Mouse (Mus musculus) right cerebral cortex, postnatal 10 days (tissue): ENCODE data around the gene Efcab9.

Experiments
- DNase-seq, 2 experiments: peaks; one replicate each; pipeline ENCODE4 v3.0.0; 2021; ENCODE audit warnings: low spot score in 2 of 2

The Efcab9 gene

GRCm38 (mm10) chr11:32531871-32532764, at the start of gene Efcab9:
TSS of gene Efcab9 (minus strand) at chr11:32532081.
- DNase-seq = no peak

- DNase-seq = no peak
Measured at GRCm38 (mm10) chr11:32581031-32581430, 49.1 kb upstream of the Efcab9 start.

DNA sequence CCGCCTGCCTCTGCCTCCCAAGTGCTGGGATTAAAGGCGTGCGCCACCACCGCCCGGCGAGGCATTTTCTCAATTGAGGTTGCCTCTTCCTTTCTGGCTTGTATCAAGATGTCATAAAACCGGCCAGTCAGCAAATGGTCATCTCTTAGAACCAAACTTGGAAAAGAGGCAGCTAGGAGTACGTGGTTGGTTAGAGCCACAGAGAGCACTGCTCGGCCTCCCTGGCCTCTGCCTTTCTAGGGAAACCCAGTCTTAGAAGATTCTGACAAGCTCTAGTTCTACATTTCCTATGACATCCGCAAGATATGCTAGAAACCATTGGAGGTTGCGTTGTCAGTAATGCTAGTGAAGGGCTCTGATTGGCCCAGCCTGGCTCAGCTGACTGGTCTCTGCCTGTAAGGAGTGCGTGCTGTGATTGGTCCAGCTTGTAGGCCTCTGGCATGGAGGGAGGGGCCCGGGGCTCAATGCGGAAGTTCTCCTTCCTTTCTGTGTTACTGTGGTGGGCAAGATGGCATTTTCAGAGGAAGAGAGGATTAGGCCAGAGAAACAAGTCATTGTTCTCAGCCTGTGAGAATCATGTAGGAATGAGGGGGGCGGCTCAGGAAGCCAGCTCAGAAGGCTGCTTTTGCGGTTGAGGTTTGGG, 48.5 kb upstream of the Efcab9 start:
- peak; percentile 82 to 91 for DNase-seq

GRCm38 (mm10) chr11:32576760-32577050, 44.8 kb upstream of the Efcab9 start:
- no peak for DNase-seq

- no peak for DNase-seq
Measured at GRCm38 (mm10) chr11:32575964-32576759, 44.3 kb upstream of the Efcab9 start.

GRCm38 (mm10) chr11:32573669-32574068, 41.8 kb upstream of the Efcab9 start:
- DNase-seq = no peak

DNA sequence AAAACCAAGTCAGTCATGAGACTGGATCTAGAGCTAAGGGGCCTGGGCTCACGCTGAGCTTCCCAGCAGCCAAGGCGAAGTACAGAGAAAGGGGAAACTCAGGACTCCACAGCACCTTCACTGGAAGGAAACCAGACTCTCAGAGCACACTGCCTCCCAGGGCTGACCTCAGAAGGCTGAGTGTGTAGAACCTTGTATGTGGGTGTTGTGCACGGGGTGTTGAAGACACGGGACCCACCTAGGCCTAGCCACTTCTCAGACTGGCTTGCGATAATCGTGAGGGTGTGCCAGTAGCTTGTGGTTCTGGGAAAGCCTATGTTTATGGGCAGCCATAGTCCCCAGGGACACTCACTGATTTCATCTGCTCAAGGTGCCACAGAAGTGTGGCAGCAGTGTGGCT, 39.2 kb upstream of the Efcab9 start:
- no peak for DNase-seq

- DNase-seq = no peak
Measured at GRCm38 (mm10) chr11:32568637-32569293, 36.9 kb upstream of the Efcab9 start.

GRCm38 (mm10) chr11:32568060-32568459, 36.2 kb upstream of the Efcab9 start:
- DNase-seq = no peak

DNA sequence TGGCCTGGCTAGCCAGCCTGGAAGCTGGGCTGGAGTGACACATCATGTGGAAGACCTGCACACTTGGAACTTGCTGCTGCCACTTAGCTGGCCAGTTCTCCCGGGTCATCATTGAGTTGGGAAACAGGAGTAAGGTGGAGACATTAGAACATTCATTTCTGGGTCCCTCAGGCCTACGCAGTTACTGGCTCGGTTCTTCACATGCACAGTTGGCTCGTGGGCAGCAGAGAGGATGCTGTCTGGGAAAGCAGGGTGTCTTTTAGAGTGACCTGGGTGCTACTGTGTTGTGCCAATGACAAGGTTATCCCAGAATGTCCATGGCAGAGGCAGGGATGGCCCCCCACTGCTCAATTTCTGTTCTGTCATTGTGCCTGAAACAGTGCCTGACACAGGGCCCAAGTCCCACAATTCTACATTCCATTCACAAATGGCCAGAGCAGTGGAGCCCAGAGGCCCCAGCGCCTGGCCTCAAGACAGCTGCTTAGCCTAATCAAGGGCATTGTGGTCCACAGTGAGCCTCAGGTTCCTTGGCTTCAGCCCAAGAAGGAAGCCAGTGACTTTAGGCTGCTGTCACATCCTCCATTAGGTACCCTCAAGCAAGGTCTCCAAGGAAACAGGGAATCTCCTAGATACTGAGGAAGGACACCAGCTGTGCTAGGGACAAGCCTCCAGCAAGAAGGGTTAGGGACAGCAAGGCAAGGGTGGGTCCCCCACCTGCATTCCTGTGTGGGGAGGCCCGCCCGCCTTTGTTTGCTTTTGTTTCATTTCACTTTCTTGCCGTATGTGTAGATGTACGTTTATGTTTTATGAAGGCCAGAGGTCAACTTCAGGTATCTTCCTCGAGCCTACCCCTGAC, 35.3 kb upstream of the Efcab9 start:
- no peak for DNase-seq

GRCm38 (mm10) chr11:32566184-32566583, 34.3 kb upstream of the Efcab9 start:
- DNase-seq = no peak

- DNase-seq = no peak
Measured at GRCm38 (mm10) chr11:32565088-32565487, 33.2 kb upstream of the Efcab9 start.

GRCm38 (mm10) chr11:32564629-32565028, 32.7 kb upstream of the Efcab9 start:
- no peak for DNase-seq

- no peak for DNase-seq
Measured at GRCm38 (mm10) chr11:32563660-32564059, 31.8 kb upstream of the Efcab9 start.

- no peak for DNase-seq
Measured at GRCm38 (mm10) chr11:32562706-32563105, 30.8 kb upstream of the Efcab9 start.

GRCm38 (mm10) chr11:32561465-32562355, 29.8 kb upstream of the Efcab9 start:
- no peak for DNase-seq

GRCm38 (mm10) chr11:32560015-32560770, 28.3 kb upstream of the Efcab9 start:
- no peak for DNase-seq

DNA sequence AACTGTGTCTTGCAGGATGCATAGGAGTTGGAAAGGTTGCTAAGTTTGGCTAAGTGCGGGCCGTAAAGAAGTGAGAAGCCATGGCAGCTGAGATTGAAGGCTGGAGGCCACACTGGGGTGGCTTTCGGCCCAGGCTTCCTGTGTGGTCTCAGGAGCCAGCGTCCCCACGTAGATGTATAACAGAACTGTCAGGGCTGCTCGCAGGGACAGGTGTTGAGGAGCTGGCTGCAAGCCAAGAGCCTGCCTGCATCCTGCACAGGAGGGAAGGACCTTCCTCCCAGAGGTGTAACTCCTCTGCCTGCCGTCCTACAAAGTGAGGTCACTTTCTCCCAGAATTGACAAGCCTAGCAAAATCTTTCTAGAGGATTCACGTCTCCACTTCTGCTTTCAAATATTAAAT, 26.8 kb upstream of the Efcab9 start:
- no peak for DNase-seq

GRCm38 (mm10) chr11:32558026-32558425, 26.1 kb upstream of the Efcab9 start:
- DNase-seq = no peak
